Mouse (Mus musculus) T-helper 2 cell (primary cell): ENCODE results near the gene Psmb6.
"Not testable (repeated sequence)": the region's sequence is repeated elsewhere in the genome, so short reads cannot be mapped to it uniquely, and the experiment has no call there.

Experiments used
- in situ Hi-C: fragments of 300-600 bp; cut with MboI, MseI; formaldehyde crosslinking; loops from one replicate; pipeline ENCODE4 v1.15.1; 2025; ENCODE audit warnings: high pct_unique_total_duplicates

Gene Psmb6

DNA sequence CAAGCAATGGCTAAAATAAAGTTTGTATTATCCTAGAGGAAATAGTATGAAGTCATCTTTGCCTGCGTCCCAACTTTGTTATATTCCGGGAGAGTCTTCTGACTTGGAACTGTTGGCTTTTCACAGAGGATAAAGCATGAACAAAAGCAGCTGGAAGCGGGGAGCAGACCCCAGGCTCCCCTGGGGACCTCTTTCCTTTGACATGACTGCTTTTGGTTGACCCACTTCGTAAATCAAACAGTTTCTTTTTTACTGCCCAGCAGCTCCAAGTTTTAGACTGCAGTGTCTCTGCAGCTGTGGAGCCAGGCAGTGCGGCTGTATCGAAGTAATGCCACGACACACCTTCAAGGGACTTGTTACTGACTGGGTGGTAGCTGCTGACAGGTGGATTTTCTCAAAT is 41.4 kb downstream of the Psmb6 start:
- in situ Hi-C loops: no loop called here

DNA sequence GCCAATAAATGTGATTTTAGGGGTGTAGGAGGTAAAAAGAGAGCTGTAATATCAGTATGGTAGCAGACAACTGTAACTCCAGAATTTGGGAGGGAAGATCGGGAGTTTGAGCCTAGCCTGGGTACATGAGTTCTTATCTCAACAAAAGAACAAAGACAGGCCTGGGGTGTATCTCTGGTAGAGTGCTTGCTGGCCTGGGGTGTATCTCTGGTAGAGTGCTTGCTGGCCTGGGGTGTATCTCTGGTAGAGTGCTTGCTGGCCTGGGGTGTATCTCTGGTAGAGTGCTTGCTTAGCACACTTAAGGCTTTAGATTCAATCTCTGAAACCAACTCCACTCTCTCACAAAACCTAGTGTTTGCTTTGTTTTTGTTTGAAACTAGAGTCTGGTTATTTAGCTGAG is 45.4 kb downstream of the Psmb6 start:
- in situ Hi-C loops: not testable (repeated sequence)

DNA sequence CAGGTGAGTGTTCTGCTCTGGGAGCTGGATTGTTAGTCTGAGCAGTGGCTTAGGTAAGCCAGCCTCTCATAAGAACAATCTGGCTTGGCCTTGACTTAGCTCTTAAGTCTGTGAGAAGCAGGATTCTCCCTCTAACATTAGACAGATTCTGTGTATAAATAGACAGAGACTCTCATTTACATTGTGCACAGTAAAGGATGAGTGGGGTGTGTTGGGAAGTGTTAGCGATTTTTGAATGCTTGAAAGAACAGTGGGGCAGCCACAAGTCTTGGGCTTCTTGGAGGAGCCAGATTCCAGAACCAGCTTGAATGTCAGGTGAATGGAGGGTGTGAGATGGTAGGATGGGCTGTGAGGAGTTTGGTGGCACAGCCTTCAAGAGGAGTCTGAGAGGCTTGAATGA is 46.5 kb downstream of the Psmb6 start:
- in situ Hi-C loops: no loop called here

DNA sequence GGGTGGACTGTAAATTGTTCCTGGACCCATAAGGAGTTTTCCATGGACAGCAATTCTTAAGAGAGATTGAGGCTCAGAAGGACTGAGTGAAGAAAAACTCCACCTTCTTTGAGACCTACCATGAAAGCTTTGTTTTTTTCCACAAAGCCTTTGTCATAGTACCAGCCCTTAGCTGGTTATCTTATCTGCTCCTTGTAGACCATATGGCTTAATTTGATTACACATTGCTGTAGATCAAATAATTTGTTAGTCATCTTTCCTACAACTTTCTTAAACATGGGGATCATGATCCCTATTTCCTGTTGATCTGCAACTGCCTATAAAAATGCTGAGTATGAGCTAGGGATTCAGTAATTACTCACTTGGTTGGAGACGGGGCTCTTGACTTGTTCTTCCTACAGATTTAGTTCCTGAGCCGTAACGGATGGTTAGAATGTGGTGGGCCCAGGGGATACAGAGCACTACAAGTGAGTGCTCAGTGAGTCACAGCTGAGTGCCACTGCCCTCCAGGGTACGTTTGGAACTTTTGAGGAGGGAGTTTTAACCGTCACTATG is 47.3 kb downstream of the Psmb6 start:
- in situ Hi-C loops: no loop called here

DNA sequence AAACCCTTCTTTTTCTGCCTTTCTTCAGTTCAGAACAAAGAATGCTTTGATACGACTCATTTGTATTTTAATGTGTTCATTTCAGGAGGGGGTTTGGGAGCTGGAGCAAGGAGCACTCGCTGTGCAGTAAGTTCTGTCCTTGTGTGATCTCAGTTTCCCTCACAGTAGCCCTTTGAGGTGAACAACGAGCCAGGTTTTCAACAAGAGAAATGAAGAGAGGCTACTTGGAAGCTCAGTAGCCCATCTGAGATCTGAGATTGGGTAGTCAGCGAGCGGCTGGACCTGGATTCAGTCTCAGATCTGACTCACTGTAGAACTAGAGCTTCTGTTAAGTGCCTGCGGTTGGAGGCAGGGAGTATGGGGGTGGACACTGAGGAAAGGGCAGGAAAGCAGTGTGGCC is 48.7 kb downstream of the Psmb6 start:
- in situ Hi-C loops: no loop called here

DNA sequence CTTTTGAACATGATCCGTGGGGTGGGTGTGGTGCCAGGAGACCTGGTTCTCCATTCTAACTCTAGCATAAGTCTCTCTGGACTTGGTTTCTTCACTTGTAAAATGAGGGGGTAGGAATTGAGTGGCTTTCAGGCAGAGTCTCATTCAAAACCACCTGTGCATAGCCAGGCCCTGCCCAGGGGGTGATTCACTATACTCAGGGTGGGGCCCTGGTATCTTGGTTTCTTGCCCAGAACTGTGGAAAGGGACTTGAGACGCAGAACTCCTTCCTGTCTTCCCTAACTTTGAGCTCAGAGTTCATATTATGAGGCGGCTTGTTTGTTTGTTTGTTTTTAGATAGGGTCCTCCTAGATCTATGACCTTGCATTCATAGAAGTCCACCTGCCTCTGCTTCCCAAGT is 52.0 kb downstream of the Psmb6 start:
- in situ Hi-C loops: no loop called here
